Mouse (Mus musculus): ENCODE data around the gene Trub2. TPM values are rescaled to one million over a fixed set of nuclear protein-coding genes. Genes with fewer than 3 reads are reported as not detected.

The Trub2 gene
- total RNA-seq (2012; rRNA removed) = 78.5 and 108 TPM in 2 replicates

DNA sequence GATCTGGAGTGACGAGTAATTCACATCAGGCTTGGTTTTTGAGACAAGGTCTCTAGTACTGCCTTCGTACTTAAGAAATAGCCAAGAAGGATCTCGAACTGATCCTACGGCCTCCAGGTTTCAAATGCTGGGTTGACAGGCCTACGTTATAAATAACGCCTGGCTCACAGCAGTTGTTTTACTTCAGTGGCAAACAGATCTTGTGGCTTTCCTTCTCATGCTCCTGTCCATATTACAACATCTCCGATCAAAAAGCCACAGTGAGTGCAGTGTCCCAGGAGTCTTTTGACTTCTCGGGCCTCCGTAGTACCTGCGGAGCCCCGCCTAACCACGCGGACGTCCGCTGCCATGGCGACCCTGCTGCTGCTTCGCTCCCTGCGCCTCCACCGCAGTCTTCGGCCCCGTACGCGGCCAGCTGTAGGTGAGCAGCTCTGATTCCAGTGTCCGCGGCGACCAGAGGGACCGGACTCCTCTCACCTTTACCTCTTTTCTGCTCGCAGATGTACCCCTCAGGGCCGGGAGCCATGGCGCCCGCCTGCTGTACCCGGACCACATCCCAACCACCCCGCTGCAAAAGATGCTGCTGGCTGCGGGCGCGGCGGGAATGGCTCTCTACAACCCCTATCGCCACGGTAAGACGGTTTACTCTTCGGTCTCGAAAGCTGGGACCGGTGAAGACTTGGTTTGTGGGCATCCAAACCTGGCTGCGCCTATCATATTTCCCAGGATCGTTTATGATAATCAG lies at the start of gene Trub2:
TSS of gene Trub2 (minus strand) at position 566 of the 745 bp plus-strand sequence.
- in situ Hi-C loops (cut with MboI; ENCODE audit: low sequenced_read_pairs in 2 of 2, unreplicated experiment in 2 of 2) = no loop called here
- Histone ChIP-seq H3K27ac (ENCODE audit: insufficient read depth, low read depth, low read length, poor library complexity, severe bottlenecking) (peak within 1 kb of the TSS; percentile 63), H3K36me3 (ENCODE audit: control insufficient read depth, insufficient read depth, low read length, poor library complexity, severe bottlenecking) (peaks cover 34% of the 10 kb centered on the region), H3K4me1 (ENCODE audit: control insufficient read depth in 2 of 2, insufficient read depth in 2 of 2, low read length in 2 of 2, poor library complexity in 1 of 2) (peaks cover 0 to 4% of the 10 kb centered on the region in 2 experiments; a peak in 1 of 4 replicates), H3K4me3 (ENCODE audit: insufficient read depth in 1 of 2, low read depth in 1 of 2, low read length in 2 of 2, poor library complexity in 1 of 2, severe bottlenecking in 1 of 2) (peak within 1 kb of the TSS; percentile 87 to 100), H3K9ac (ENCODE audit: insufficient read depth, low read depth, low read length, poor library complexity, severe bottlenecking) (peak within 1 kb of the TSS; percentile 91), H3K9me3 (ENCODE audit: control insufficient read depth, insufficient read depth, low read depth, low read length) (no peaks in the 10 kb centered on the region)
- peak; percentile 64 for DNase-seq (ENCODE audit: low read depth, low spot score)
- TF ChIP-seq ZNF384 (IDR thresholded peaks at IDR 0.05; ENCODE audit: low read depth, low read length) (no peak), MAFK (IDR thresholded peaks at IDR 0.05; ENCODE audit: insufficient read depth, low read depth, low read length) (no peak), CHD2 (IDR thresholded peaks at IDR 0.05; ENCODE audit: low read depth, low read length) (no peak), ZC3H11A (IDR thresholded peaks at IDR 0.05; ENCODE audit: borderline replicate concordance, low read depth, low read length) (no peak), HCFC1 (IDR thresholded peaks at IDR 0.05; ENCODE audit: borderline replicate concordance, insufficient read depth, low read length) (no peak)

DNA sequence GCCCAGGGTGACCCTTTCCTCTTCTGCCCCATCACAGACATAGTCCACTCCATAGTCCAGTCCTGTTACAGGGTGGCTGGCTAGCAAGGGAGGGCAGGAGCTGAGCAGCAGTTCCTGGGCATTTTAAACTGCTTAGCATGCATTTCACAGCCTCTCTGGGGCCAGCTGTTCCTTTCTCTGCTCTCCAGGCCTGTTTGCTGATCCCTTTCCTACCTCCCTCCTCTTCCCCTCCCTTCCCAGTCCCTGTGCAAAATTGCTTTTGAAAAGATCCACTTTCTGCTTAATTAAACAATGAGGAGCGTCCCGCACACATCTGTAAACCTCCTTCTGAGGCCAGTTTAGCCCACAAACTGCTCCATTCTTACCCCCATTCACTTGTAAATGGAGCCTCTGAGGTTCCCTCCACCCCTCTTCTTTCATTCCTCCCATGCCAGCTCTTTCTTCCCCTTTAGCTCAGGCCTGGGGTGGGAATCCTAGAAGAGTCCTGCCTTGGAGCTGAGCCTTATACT lies 47.1 kb upstream of the Trub2 start:
- peak; percentile 85 for DNase-seq (ENCODE audit: low read depth, low spot score)
- peaks cover 6 to 27% of the 10 kb centered on the region in 2 experiments; a peak in 2 of 4 replicates for H3K4me1 ChIP-seq (ENCODE audit: control insufficient read depth in 2 of 2, insufficient read depth in 2 of 2, low read length in 2 of 2, poor library complexity in 1 of 2)
- H3K9ac ChIP-seq (ENCODE audit: insufficient read depth, low read depth, low read length, poor library complexity, severe bottlenecking) = peak overlapping the region; percentile 41; the same call in 1 of the 2 replicates
- 0 out of 4 replicates have a peak overlapping the region, but pooled peaks of 1 of the 2 experiments have one; percentile 20 for H3K4me3 ChIP-seq (ENCODE audit: insufficient read depth in 1 of 2, low read depth in 1 of 2, low read length in 2 of 2, poor library complexity in 1 of 2, severe bottlenecking in 1 of 2)
- TF ChIP-seq HCFC1 (IDR thresholded peaks at IDR 0.05; ENCODE audit: borderline replicate concordance, insufficient read depth, low read length) (no peak), CHD2 (IDR thresholded peaks at IDR 0.05; ENCODE audit: low read depth, low read length) (no peak), ZC3H11A (IDR thresholded peaks at IDR 0.05; ENCODE audit: borderline replicate concordance, low read depth, low read length) (no peak), ZNF384 (IDR thresholded peaks at IDR 0.05; ENCODE audit: low read depth, low read length) (no peak), MAFK (IDR thresholded peaks at IDR 0.05; ENCODE audit: insufficient read depth, low read depth, low read length) (peak; percentile 93)
- in situ Hi-C loops (cut with MboI; ENCODE audit: low sequenced_read_pairs in 2 of 2, unreplicated experiment in 2 of 2) = no loop called here
- H3K36me3 ChIP-seq (ENCODE audit: control insufficient read depth, insufficient read depth, low read length, poor library complexity, severe bottlenecking) = peaks cover 17% of the 10 kb centered on the region
- H3K27ac ChIP-seq (ENCODE audit: insufficient read depth, low read depth, low read length, poor library complexity, severe bottlenecking) = peak overlapping the region; percentile 92
- no peaks in the 10 kb centered on the region for H3K9me3 ChIP-seq (ENCODE audit: control insufficient read depth, insufficient read depth, low read depth, low read length)

DNA sequence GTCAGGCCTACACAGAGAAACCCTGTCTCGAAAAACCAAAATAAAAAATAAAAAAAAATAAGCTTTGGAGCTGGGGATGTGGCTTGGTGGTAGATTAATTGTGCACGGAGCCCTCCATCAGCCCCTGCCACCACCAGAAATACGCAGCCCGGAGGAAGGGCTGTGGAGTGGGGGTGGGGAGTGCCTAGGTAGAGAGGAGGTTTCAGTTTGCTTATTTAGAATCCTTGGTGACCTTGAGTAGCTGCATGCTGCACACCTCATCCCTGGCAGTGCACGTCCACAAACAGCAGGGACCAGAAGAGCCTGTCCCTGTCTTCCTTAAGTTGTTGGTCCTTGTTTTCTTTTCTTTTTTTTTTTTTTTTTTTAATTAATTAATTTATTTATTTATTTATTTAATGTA lies 45.5 kb upstream of the Trub2 start:
- Histone ChIP-seq H3K4me1 (ENCODE audit: control insufficient read depth in 2 of 2, insufficient read depth in 2 of 2, low read length in 2 of 2, poor library complexity in 1 of 2) (peaks cover 6 to 17% of the 10 kb centered on the region in 2 experiments; a peak in 2 of 4 replicates), H3K36me3 (ENCODE audit: control insufficient read depth, insufficient read depth, low read length, poor library complexity, severe bottlenecking) (peaks cover 8% of the 10 kb centered on the region), H3K4me3 (ENCODE audit: insufficient read depth in 1 of 2, low read depth in 1 of 2, low read length in 2 of 2, poor library complexity in 1 of 2, severe bottlenecking in 1 of 2) (no peak overlapping the region), H3K9me3 (ENCODE audit: control insufficient read depth, insufficient read depth, low read depth, low read length) (no peaks in the 10 kb centered on the region), H3K9ac (ENCODE audit: insufficient read depth, low read depth, low read length, poor library complexity, severe bottlenecking) (peak overlapping the region; percentile 23; the same call in 1 of the 2 replicates), H3K27ac (ENCODE audit: insufficient read depth, low read depth, low read length, poor library complexity, severe bottlenecking) (peak overlapping the region; percentile 23; the same call in 1 of the 2 replicates)
- TF ChIP-seq ZNF384 (IDR thresholded peaks at IDR 0.05; ENCODE audit: low read depth, low read length) = no peak
- no peak for TF ChIP-seq HCFC1 (IDR thresholded peaks at IDR 0.05; ENCODE audit: borderline replicate concordance, insufficient read depth, low read length)
- no peak for TF ChIP-seq ZC3H11A (IDR thresholded peaks at IDR 0.05; ENCODE audit: borderline replicate concordance, low read depth, low read length)
- no peak for TF ChIP-seq MAFK (IDR thresholded peaks at IDR 0.05; ENCODE audit: insufficient read depth, low read depth, low read length)
- TF ChIP-seq CHD2 (IDR thresholded peaks at IDR 0.05; ENCODE audit: low read depth, low read length) = no peak
- no peak for DNase-seq (ENCODE audit: low read depth, low spot score)
- in situ Hi-C loops (cut with MboI; ENCODE audit: low sequenced_read_pairs in 2 of 2, unreplicated experiment in 2 of 2) = no loop called here

DNA sequence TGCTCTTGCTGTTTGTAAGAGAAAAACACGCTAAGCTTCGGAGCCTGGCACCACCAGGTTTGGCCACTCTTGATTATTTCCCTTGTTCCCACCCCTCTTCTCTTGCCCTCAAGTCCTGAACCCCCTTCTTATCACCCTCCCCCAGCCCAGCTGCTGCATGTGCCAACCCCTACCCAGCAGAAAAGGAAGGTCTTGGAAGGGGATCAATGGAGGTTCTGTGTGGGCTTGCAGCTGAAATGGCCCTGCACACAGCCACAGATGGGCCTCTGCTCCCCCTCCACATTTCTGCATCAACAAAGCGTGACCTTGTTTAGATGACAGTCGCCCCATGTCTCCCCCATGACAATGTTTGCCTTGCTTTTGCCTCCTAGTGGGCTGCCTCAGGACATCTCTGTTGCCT lies 42.8 kb upstream of the Trub2 start:
- Histone ChIP-seq H3K36me3 (ENCODE audit: control insufficient read depth, insufficient read depth, low read length, poor library complexity, severe bottlenecking) (peaks cover 2% of the 10 kb centered on the region), H3K9ac (ENCODE audit: insufficient read depth, low read depth, low read length, poor library complexity, severe bottlenecking) (no peak overlapping the region), H3K4me1 (ENCODE audit: control insufficient read depth in 2 of 2, insufficient read depth in 2 of 2, low read length in 2 of 2, poor library complexity in 1 of 2) (peaks cover 1 to 13% of the 10 kb centered on the region in 2 experiments; a peak in 2 of 4 replicates), H3K4me3 (ENCODE audit: insufficient read depth in 1 of 2, low read depth in 1 of 2, low read length in 2 of 2, poor library complexity in 1 of 2, severe bottlenecking in 1 of 2) (no peak overlapping the region), H3K9me3 (ENCODE audit: control insufficient read depth, insufficient read depth, low read depth, low read length) (no peaks in the 10 kb centered on the region), H3K27ac (ENCODE audit: insufficient read depth, low read depth, low read length, poor library complexity, severe bottlenecking) (no peak overlapping the region)
- TF ChIP-seq MAFK (IDR thresholded peaks at IDR 0.05; ENCODE audit: insufficient read depth, low read depth, low read length) (no peak), ZNF384 (IDR thresholded peaks at IDR 0.05; ENCODE audit: low read depth, low read length) (no peak), HCFC1 (IDR thresholded peaks at IDR 0.05; ENCODE audit: borderline replicate concordance, insufficient read depth, low read length) (no peak), ZC3H11A (IDR thresholded peaks at IDR 0.05; ENCODE audit: borderline replicate concordance, low read depth, low read length) (no peak), CHD2 (IDR thresholded peaks at IDR 0.05; ENCODE audit: low read depth, low read length) (no peak)
- DNase-seq (ENCODE audit: low read depth, low spot score) = no peak
- in situ Hi-C loops (cut with MboI; ENCODE audit: low sequenced_read_pairs in 2 of 2, unreplicated experiment in 2 of 2) = no loop called here
